Mouse (Mus musculus): ENCODE data around the gene Rbm20. TPM values are rescaled to one million over a fixed set of nuclear protein-coding genes. Genes with fewer than 3 reads are reported as not detected.
A peak's percentile ranks its signal among the peaks of the same experiment; 100 is the strongest.
"Not testable (repeated sequence)": the region's sequence is repeated elsewhere in the genome, so short reads cannot be mapped to it uniquely, and the experiment has no call there.

Rbm20 gene
- total and polyA plus RNA-seq, 3 experiments, result 143 to 231 (median 194) TPM

- Histone ChIP-seq H3K79me2 (replicated peaks; ENCODE audit: control insufficient read depth, insufficient read depth, low read length) (no peaks in the 10 kb centered on the region), H3K4me3 (no peak overlapping the region), H3K27ac (peak overlapping the region; percentile 78), H3K4me1 (ENCODE audit: control insufficient read depth, insufficient read depth, low read length) (peaks cover 26% of the 10 kb centered on the region), H3K9ac (ENCODE audit: low read depth, low read length) (no peak overlapping the region), H3K36me3 (ENCODE audit: control insufficient read depth, insufficient read depth, low read length) (peaks cover 28% of the 10 kb centered on the region), H3K27me3 (ENCODE audit: control insufficient read depth, insufficient read depth, low read length) (no peaks in the 10 kb centered on the region; the same call in 1 of the 2 replicates)
- TF ChIP-seq CTCF (IDR thresholded peaks at IDR 0.05), result no peak
- no peak for TF ChIP-seq POLR2A (IDR thresholded peaks at IDR 0.05; ENCODE audit: insufficient read depth, low read depth, low read length)
- TF ChIP-seq EP300 (IDR thresholded peaks at IDR 0.05; ENCODE audit: insufficient read depth, low read depth, low read length), result no peak
- DNase-seq, result no peak
- intact Hi-C loops (cut with DNase I), result no loop called here
- 31% methylated on average over 2 of the region's 2 CpGs for WGBS
Observed at GRCm38 (mm10) chr19:53803954-53804353, 126.8 kb downstream of the Rbm20 start.

- 55% methylated on average over 3 of the region's 3 CpGs for WGBS
- Histone ChIP-seq H3K36me3 (ENCODE audit: control insufficient read depth, insufficient read depth, low read length) (peaks cover 25% of the 10 kb centered on the region), H3K27me3 (ENCODE audit: control insufficient read depth, insufficient read depth, low read length) (no peaks in the 10 kb centered on the region; the same call in 1 of the 2 replicates), H3K79me2 (replicated peaks; ENCODE audit: control insufficient read depth, insufficient read depth, low read length) (no peaks in the 10 kb centered on the region), H3K9ac (ENCODE audit: low read depth, low read length) (no peak overlapping the region), H3K27ac (peak overlapping the region; percentile 58), H3K4me1 (ENCODE audit: control insufficient read depth, insufficient read depth, low read length) (peaks cover 32% of the 10 kb centered on the region), H3K4me3 (no peak overlapping the region)
- intact Hi-C loops (cut with DNase I), result no loop called here
- DNase-seq, result no peak
- TF ChIP-seq EP300 (IDR thresholded peaks at IDR 0.05; ENCODE audit: insufficient read depth, low read depth, low read length), result no peak
- no peak for TF ChIP-seq POLR2A (IDR thresholded peaks at IDR 0.05; ENCODE audit: insufficient read depth, low read depth, low read length)
- no peak for TF ChIP-seq CTCF (IDR thresholded peaks at IDR 0.05)
Observed at GRCm38 (mm10) chr19:53805063-53805462, 128.0 kb downstream of the Rbm20 start.

GRCm38 (mm10) chr19:53806126-53806525 lies 129.0 kb downstream of the Rbm20 start:
- Histone ChIP-seq H3K4me3 (no peak overlapping the region), H3K9ac (ENCODE audit: low read depth, low read length) (peak overlapping the region; percentile 39; the same call in 1 of the 2 replicates), H3K27me3 (ENCODE audit: control insufficient read depth, insufficient read depth, low read length) (no peaks in the 10 kb centered on the region; the same call in 1 of the 2 replicates), H3K79me2 (replicated peaks; ENCODE audit: control insufficient read depth, insufficient read depth, low read length) (no peaks in the 10 kb centered on the region), H3K36me3 (ENCODE audit: control insufficient read depth, insufficient read depth, low read length) (peaks cover 15% of the 10 kb centered on the region), H3K27ac (peak overlapping the region; percentile 54), H3K4me1 (ENCODE audit: control insufficient read depth, insufficient read depth, low read length) (peaks cover 30% of the 10 kb centered on the region)
- WGBS, result 29% methylated on average over 7 of the region's 7 CpGs
- DNase-seq, result no peak
- intact Hi-C loops (cut with DNase I), result no loop called here
- TF ChIP-seq POLR2A (IDR thresholded peaks at IDR 0.05; ENCODE audit: insufficient read depth, low read depth, low read length) (no peak), EP300 (IDR thresholded peaks at IDR 0.05; ENCODE audit: insufficient read depth, low read depth, low read length) (no peak), CTCF (IDR thresholded peaks at IDR 0.05) (no peak)

- H3K79me2 ChIP-seq (replicated peaks; ENCODE audit: control insufficient read depth, insufficient read depth, low read length); H3K4me3 ChIP-seq; H3K27me3 ChIP-seq (ENCODE audit: control insufficient read depth, insufficient read depth, low read length); DNase-seq; intact Hi-C loops (cut with DNase I): not testable (repeated sequence)
- 37% methylated on average over 6 of the region's 6 CpGs for WGBS
- Histone ChIP-seq H3K27ac (peak overlapping the region; percentile 38), H3K36me3 (ENCODE audit: control insufficient read depth, insufficient read depth, low read length) (peaks cover 14% of the 10 kb centered on the region), H3K9ac (ENCODE audit: low read depth, low read length) (peak overlapping the region; percentile 39; the same call in 1 of the 2 replicates), H3K4me1 (ENCODE audit: control insufficient read depth, insufficient read depth, low read length) (peaks cover 31% of the 10 kb centered on the region)
Observed at GRCm38 (mm10) chr19:53806526-53807275, 129.6 kb downstream of the Rbm20 start.

GRCm38 (mm10) chr19:53807276-53807801 lies 130.2 kb downstream of the Rbm20 start:
- no peak overlapping the region for H3K4me3 ChIP-seq
- H3K79me2 ChIP-seq (replicated peaks; ENCODE audit: control insufficient read depth, insufficient read depth, low read length), result no peaks in the 10 kb centered on the region
- peak overlapping the region; percentile 38 for H3K27ac ChIP-seq
- 0 out of 2 replicates have a peak overlapping the region, but pooled peaks have one; percentile 4 for H3K9ac ChIP-seq (ENCODE audit: low read depth, low read length)
- WGBS, result 42% methylated on average over 5 of the region's 5 CpGs
- intact Hi-C loops (cut with DNase I), result no loop called here
- peaks cover 14% of the 10 kb centered on the region for H3K36me3 ChIP-seq (ENCODE audit: control insufficient read depth, insufficient read depth, low read length)
- H3K4me1 ChIP-seq (ENCODE audit: control insufficient read depth, insufficient read depth, low read length), result peaks cover 31% of the 10 kb centered on the region
- TF ChIP-seq POLR2A (IDR thresholded peaks at IDR 0.05; ENCODE audit: insufficient read depth, low read depth, low read length), result no peak
- TF ChIP-seq EP300 (IDR thresholded peaks at IDR 0.05; ENCODE audit: insufficient read depth, low read depth, low read length), result no peak
- no peak for TF ChIP-seq CTCF (IDR thresholded peaks at IDR 0.05)
- no peaks in the 10 kb centered on the region; the same call in 1 of the 2 replicates for H3K27me3 ChIP-seq (ENCODE audit: control insufficient read depth, insufficient read depth, low read length)
- no peak for DNase-seq

Measured in heart, adult 2 months (tissue).